Mouse (Mus musculus) gastrocnemius, adult 18-20 months (tissue): Measurements from ENCODE around the gene Gm49358. TPM values are rescaled to one million over a fixed set of nuclear protein-coding genes. Genes with fewer than 3 reads are reported as not detected.

Source experiments
- DNase-seq: peaks from one replicate; pipeline ENCODE4 v3.0.0; 2021; ENCODE audit warnings: low spot score
- total RNA-seq, 2 experiments: library from RNA; stranded (reverse); gene quantifications; 2 replicates each; pipeline ENCODE4 v1.2.3; 2021

The Gm49358 gene
- total RNA-seq, 2 experiments from 2014 or later: 20.6 to 24.9 TPM

DNA sequence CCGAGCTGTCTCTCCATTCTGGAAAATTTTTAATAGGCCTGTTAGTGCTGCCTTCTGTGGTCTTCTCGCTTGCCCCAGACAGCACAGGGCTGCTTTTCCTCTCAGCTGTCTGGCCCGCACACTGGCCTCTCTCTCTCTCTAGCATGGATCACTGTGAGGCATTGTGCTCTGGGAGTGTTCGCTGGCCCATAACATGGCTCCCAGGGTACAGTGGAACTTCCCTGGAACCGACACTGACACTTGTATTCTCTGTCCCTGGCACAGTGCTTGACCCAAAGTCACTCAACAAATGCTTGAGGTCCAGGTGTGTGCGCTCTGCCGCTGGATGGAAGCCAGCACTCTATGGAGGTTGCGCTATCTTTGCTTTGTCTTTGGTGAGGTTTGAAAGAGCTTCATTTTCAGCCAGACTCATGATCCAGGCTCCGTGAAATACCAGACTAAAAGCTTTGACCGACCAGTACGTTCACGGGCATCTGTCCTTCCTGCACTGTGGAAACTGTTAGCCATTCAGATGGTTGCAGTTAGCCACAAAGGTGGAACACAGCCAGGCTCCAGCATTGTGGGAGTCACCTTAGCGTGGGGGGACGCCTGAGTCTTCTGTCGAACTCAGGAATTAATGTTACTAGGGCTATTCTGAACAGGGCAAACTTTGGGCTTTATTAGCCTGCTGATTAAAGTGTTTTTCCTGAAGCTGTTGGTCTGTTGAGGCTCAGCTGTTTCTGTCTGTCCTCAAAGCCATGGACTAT, 44.4 kb downstream of the Gm49358 start:
- no peak for DNase-seq

DNA sequence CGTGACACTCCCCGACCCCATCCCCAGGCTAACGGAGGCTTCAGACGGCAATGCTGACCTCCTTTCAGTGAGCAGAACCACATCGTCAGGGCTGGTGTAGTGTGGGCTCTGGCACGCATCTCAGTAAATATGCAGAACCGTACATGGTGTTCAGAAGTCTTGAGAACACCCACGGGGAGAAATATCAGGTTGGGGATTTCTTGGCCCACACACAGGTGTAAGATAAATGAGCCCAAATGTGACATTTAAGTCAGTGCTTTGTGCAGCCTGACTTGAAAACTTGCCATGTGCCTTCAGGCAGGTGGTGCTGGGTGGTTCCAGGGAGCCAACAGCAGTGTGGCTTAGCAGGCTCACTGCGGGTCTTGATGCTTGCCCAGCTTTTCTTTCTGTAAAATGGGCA, 46.2 kb downstream of the Gm49358 start:
- DNase-seq: peak; percentile 84

DNA sequence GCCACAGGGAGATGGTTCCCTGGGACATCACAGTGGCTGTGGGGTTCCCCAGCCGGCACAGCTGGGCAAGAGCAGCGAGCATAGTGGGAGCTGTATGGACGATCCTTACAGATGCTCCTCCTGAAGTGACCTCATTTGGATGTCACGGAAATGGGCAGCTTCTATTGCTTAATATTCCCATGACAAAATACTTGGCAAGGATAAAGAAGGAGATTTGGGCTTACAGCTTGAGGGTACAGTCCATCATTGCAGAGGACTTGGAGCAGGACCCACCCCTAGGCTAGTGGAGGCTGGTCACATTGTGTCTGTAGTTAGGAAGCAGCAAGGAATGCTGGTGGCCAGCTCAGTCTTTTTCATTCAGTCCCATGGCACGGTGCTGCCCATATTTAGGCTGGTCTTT, 46.8 kb downstream of the Gm49358 start:
- no peak for DNase-seq

DNA sequence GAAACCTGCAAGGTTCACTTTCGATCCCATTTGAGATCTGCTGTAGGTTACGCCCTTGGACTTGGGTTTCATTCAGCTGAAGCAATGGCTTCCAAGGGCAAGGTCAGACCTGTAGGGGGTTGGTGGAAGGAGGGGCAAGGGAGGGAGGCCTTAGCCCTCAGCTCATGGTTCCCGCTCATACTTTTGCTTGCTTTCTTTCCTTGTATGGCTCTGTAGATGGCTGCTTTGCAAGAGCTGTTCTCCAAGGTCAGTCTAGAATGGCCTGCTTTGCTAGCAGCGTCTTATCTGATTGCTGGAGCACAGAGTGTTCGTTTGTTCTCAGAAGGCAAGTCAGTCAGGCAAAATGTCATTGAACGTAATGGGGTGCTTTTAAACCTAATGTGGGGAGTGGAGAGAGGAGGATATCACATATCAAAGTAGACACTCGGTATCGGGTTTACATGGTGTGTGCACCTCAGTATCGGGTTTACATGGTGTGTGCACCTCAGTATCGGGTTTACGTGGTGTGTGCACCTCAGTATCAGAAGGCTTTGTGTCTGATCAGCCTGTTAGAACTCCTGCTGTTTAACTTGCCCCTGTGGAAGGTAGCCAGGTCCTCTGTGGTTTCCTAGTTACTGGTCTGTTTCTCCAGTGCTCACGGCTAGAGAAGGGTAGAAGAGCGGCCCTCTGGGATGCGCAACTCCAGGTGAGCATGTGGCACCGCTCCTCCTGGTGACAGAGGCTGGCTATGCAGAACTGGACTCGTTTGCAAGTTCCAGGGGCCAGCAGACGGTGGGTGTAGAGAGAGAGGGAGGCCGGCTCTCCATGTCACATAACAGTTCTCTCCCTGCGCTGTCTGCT, 50.7 kb downstream of the Gm49358 start:
- no peak for DNase-seq

DNA sequence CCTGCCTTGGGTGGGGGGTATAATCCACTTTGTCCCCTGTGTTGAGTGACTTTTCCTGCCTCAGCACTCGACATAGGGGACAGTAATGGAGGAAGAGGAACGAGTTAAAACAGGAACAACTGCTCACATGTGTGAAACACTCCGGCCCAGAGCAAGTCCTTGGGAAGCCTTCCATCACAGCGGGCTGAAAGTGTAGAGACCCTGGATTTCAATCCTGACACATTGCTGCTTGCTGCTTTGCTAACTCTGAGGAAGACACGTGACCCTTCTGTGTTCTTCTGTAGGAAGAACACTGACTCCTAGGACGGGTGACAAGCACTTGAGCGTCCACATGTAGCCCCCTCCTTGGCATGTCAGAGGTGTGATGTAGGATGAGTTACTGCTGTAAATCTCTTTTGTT, 51.4 kb downstream of the Gm49358 start:
- no peak for DNase-seq

DNA sequence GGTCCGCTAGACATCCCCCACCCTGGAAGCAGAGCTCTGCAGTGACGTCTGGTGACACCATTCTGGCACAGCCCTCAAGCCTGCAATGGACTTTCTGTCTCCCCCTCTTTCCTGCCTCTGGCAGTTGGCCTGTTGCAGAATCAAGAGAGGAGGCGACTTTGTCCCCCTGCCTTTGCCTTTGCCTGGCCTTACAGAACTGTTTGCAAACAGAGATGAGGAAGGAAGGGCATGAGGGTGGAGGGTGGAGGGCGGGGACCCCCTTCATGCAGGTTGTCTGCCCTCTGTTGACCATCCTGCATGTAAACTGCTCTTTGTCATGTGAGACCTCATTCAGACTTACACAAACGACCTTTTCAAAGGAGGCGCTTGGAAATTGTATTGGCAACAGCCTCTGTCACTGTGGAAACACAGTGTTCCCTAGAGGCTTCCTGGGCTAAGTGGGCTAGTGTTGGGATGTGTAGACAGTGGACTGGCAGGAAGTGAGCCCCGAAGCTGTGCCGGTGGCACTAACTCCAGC, 55.9 kb downstream of the Gm49358 start:
- no peak for DNase-seq

DNA sequence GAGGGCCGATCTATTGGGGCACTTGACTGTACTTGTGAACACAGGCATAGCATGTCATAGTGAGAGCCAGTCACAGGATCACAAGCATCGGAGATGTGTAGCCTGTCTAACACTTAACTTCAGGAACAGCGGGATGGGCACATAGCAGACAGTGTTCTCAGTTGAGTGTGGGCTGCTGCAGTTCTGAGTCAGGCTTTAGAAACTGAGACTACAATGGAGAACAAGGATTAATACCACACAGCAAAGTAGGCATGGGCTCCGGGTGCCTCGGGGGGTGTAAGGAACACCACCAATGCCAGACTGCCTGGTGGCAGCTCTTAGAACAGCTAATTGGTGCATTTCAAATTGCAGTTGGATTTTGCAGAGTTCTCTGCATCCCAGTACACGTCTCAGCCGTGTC, 57.2 kb downstream of the Gm49358 start:
- DNase-seq: no peak

DNA sequence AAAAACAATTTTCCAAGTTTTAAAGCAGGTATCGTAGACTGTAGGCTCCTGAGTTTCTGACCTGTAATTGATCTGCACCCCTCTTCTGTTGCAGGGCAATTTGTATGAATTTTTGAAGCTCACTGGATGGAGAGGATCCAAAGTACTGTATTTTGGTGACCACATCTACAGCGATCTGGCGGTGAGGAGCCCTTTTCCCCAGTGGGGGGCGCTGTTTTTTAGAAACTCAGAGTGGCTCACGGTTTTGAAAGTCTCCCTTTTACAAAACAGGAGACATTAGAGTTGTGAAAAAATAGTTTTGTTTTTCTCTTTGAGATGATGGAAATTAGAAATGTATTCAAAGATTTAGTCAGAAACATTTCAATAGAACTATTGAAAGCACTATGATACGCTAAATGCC, 60.3 kb downstream of the Gm49358 start:
- DNase-seq: no peak

DNA sequence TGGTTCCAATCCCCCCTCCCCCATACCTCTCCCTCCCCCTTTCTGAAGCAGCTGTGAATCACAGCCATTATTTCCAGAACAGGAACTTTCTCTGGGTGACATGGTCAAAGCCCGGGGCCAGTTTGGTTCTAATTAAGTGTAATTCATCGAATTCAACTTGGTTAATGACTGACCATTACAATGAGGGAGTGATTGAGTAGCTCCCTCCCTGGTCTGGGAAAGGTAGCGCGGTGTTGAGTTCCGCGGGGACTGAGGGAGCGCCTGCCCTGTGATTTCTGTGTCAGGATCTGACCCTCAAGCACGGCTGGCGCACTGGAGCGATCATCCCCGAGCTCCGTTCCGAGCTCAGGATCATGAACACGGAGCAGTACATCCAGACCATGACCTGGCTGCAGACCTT, 61.1 kb downstream of the Gm49358 start:
- no peak for DNase-seq

DNA sequence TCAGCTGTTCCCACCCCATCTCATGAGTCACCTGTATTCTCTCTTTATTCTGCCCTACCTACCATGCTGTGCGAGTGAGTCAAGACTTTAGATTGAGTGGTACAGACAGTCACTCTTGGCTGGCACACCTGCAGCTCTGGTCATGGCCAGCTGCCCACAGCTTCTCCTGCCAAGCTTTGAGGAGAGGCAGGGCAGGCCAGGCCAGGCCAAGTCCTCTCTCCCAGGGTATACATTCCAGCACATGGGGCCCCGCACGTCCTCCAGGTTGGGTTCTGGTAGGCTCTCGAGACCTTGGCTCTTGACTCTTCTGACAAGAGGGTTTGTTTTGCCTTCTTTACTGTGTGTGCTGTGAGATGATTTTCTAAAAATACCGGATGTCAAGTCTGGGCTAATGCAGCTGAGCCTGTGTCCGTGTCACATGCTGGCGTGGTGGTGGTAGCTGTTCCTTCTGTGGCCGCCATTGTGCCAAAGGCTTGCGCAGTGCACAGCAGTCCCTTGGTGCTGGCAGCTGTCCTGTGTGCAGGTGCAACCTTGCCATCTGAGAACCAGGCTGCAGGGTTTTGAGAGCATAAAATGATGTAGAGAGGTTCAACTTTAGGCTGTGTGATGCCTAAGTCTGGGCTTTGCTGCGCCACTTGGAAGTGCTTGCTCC, 62.2 kb downstream of the Gm49358 start:
- DNase-seq: peak; percentile 88

DNA sequence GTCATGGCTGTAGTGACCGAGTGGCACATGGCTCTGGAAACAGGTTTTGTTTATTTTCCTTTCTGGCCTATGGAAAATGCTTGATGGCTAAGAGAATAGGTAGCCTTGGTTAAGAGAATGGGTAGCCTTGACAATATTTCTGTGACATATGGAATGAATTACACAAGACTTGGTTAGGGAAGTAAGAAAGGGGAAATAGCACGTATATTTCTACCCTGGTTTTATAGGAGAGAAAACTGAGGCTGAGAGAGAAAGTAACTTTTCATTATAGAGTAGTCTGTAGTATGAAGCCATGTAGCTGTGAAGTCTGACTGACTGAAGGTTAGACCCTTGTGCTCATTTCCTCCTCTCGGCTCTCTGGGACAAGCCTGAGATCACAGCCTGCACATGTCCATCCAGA, 63.2 kb downstream of the Gm49358 start:
- no peak for DNase-seq

DNA sequence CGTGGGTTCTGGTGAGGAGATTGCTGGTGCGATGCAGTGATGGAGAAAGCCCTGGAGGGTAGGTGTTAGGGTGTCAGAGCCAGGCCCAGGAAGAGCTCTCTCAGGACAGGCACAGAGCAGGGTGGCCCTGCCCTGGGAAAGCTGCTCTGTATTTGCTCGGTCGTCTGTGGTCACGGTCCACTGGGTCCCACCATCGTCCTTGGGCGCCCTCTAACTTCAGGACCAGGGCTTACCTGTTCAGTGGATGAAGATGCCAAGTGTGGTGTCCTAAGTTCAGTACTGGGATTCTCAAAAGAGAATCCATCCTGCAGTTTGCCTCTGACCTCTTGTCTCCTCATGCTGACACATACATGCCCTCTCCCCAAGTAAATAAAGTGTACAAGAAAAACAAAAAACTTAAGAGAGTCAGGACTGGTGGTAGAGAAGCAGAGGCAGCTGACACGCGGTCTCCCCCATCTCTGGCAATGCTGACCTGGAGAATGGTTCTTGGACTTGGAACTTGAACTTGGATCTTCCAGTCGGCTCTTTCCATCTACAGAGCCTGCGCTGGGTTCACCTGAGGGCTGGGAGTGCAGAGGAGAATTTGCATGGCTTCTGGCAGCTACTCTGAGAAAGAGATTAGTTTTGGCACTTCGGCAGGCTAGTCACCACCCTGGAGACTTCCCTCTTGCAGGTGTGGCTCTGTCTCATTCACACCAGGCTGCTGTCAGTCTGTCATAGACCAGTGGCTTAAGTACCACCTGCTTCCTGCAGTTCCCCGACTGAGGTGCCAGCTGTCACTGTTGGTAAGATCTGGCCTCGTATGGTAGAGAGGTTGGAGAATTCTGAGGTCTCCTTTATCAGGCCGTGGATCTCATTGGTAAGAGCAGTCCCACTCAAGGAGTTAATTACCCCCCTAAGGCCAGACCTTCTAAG, 64.7 kb downstream of the Gm49358 start:
- DNase-seq: no peak

DNA sequence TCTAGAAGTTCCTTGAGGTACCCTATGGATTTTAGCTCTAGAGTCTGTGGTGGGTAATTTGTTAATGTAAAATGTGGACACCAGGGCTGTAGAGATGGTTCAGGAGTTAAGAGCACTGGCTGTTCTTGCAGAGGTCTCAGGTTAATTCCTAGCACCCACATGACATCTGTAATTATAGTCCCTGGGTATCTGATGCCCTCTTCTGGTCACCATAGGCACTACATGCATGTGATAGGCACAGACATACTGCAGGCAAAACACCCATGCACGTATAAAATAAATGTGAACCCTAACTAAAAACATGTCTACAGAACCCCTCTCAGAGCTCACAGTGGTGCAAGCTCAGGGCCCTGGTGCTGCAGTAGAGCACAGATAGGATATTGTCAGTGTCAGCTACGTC, 65.7 kb downstream of the Gm49358 start:
- DNase-seq: no peak

DNA sequence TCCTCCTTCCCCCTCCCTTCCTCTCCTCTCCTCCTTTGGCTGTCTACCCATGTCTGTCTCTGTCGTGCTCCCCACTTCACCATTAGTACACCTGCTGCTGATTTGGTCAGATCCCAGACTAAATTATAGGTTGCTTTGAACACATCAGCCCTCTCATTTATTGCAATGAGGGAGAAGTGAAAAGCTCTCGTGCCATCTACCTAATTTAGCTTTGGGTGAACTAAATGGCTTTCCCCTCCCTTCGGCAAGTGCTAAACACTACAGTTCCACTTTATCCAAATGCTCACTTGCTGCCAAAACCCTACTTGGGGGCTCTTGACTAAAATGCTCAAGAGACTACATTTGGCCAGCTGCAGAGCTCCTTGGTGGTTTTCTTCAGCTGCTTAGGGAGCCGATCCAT, 73.0 kb downstream of the Gm49358 start:
- DNase-seq: no peak

DNA sequence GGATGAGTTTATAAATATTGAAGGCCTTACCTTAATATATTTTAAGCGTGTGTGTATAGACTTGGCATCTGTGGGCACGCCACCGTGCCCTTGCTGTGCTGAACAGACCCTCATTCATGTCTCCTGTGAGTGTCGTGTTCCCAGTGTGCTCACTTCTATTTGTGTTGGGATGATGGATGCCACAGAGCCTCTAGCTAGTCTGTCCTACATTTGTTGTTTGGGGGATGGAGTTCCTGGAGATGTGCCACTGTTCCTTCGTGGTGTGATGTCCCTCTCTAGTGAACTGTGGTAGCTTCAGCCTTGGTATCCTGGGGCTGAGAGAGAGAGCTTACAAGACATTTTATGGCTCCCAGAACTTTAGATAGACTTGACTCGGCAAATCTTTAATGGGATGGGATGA, 75.1 kb downstream of the Gm49358 start:
- DNase-seq: no peak

DNA sequence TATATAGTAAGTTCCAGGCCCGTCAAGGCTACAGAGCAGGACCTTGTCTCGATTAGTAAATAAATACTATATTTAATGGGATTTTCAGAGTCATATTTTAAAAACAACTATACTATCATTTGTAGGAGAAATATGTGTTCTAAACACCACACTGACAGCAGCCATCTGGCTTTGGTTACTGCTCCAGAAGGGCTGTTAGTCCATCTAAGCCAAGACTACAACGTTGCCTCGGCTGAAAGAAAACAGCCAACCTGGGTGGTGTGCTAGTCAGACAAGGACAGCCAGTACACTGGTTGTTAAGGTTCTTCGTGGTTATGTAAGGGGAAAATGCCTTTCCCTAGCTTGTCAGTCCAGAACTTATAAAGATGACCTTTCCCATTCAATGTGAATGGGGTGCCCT, 78.9 kb downstream of the Gm49358 start:
- DNase-seq: no peak

DNA sequence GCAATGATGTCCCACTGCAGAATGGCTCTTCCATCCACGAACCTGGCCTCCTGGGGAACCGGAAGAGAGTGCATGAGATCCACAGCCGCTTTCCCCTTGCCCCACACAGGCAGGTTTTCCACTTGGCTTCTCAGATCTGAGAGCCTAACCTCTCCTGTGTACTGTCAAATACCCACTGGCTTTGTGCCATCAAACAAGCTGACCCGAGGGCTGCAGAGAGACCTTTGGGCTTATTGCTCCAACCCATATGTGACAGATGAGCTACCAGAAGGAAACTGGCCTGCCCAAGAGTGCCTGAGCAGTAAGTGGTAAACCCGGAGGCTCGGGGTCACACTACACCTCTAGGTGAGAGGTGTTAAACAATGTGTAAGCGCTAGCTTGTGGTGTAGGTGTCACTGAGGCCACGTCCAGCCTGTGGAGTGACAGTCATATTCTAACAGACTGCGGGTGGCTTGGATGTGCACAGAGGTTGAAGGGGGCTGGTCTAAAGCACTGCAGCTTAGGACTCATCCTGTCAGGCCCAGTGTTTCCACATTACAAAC, 83.2 kb downstream of the Gm49358 start:
- DNase-seq: no peak

DNA sequence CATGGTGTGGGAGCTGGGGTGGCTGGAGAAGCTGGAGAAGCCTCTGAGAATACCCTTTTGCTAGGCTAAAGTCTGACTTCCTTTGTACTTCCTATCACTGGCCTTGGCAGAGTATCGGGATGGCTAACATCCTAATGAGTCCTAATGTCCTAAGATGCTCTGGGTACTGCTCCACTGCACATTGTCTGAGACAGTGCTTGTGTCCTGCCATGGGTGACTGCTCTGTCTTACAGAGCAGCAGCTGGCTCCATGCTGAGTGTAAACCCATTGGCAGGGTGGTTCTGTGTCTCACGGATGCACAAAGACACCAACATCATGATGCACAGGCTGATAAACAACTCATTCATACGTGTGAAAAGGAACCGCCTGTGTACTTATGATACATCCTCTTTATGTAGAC, 85.3 kb downstream of the Gm49358 start:
- no peak for DNase-seq

DNA sequence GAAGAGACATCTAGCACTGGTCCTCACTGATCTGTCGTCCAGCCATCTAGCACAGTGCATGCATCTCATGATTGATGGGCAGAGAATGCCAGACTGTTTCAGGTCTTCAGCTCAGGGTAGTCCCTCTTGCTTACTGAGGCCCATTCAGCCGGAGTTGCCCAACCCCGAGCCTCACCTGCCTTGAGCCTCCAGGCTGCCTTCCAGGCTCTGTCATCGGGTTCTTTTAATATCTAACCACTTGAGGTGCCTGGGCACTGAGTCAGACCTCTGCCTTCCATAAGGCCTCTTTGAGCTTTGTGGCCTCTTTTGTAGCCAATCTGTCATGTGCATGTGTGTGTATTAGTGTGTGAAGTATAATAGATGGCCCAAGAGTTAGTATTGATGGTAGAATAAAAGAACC, 85.7 kb downstream of the Gm49358 start:
- DNase-seq: no peak

DNA sequence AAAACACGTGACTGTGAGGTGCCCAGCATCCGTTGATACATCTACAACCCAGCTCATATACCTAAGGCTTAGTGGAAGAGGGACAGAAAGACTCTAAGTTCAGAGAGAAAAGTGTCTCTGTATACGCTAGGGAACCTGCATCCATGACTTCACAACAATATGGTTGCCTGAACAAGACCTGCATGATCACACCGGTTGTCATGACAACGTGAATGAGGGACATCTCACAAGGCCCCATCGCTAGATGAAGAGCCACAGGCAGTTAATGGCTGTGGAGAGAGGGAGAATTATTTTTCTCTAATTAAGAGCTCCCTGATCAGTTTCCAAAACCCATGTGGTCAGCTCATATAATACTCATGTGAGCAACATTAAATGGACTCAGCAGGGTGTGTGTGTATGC, 88.4 kb downstream of the Gm49358 start:
- no peak for DNase-seq

DNA sequence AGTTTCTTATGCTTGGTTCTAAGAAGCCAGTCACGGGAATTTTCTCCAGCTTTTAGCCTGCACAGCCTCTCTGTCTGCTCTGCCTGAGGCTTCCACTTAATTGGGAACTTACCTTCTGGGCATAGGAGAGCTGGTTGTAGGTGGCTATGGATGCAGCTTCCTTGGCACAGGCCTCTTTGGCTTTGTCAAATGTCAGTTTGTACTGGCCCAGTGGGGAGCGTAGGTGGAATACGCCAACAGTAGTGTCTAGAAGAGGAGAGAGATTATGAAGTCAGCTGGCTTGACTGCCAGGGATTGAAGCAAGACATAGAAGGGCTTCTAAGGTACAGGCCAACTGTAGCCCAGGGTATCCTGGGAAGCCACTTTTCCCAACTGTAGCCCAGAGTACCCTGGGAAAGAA, 89.7 kb downstream of the Gm49358 start:
- DNase-seq: no peak
